9 mouse cellular contexts compared by ENCODE assay signal in genomic region chr9:33246932-33247331, GRCm38 (mm10).
DNase-seq lines count a peak whose midpoint lies in the region; ATAC-seq lines count a peak whose summit lies in the region.
"Had no signal": no experiment of that assay in that cellular context is flagged by ENCODE, and none has a peak within 500 bp of the region (broad histone marks: within the 10 kb centered on the region; RNA-seq: fewer than 3 reads in every experiment).

No protein-coding gene starts in this region.

- peak; percentile 13 for DNase-seq in liver
- no peak for DNase-seq in liver, embryonic 11.5 days (ENCODE audit: low spot score)
- peak; percentile 39 for DNase-seq in Muller cell, postnatal 12 days (ENCODE audit: inconsistent ontology term)
- peak; percentile 14 for DNase-seq in cerebellum, adult 11-12 months
- peak; percentile 5 to 50 for DNase-seq in frontal cortex, postnatal 14 days (ENCODE audit: low spot score in 2 of 2)
- peak; percentile 41 to 79 for DNase-seq in left cerebral cortex, postnatal 14 days (ENCODE audit: low spot score in 2 of 2)
- DNase-seq in retina, postnatal 7 days (ENCODE audit: low read depth, low spot score), result peak; percentile 37

- no peak overlapping the region for H3K27ac ChIP-seq in liver, embryonic 11.5 days (ENCODE audit: low read depth, low read length)
- H3K27ac ChIP-seq: heart, embryonic 13.5 days; neural tube, embryonic 12.5 days had no signal

- ATAC-seq in liver, embryonic 11.5 days (replicated peaks; ENCODE audit: low FRiP score), result no peak

- no peaks in the 10 kb centered on the region for H3K4me1 ChIP-seq in liver, embryonic 11.5 days (replicated peaks; ENCODE audit: control insufficient read depth, insufficient read depth, low read length)
- H3K4me1 ChIP-seq: heart, embryonic 13.5 days; neural tube, embryonic 12.5 days had no signal

- H3K9ac ChIP-seq in liver, embryonic 11.5 days (ENCODE audit: low read depth, low read length), result no peak overlapping the region
- H3K9ac ChIP-seq: heart, embryonic 13.5 days; neural tube, embryonic 12.5 days had no signal

- H3K4me3 ChIP-seq in liver, embryonic 11.5 days (ENCODE audit: low read depth, low read length), result no peak overlapping the region
- H3K4me3 ChIP-seq: heart, embryonic 13.5 days; neural tube, embryonic 12.5 days had no signal

- no peaks in the 10 kb centered on the region for H3K36me3 ChIP-seq in liver, embryonic 11.5 days (ENCODE audit: control insufficient read depth, insufficient read depth, low read length)
- H3K36me3 ChIP-seq: heart, embryonic 13.5 days; neural tube, embryonic 12.5 days had no signal

- no peaks in the 10 kb centered on the region for H3K9me3 ChIP-seq in liver, embryonic 11.5 days (ENCODE audit: control insufficient read depth, low read length)
- H3K9me3 ChIP-seq: neural tube, embryonic 12.5 days had no signal

- intact Hi-C loops in left cerebral cortex, postnatal 14 days (cut with DNase I), result loop anchor here (2.0 to 10.0 kb wide), 4 partner anchors 150 to 975 kb away; no protein-coding TSS in a partner anchor

- H3K4me2 ChIP-seq in liver, embryonic 11.5 days, result no peak overlapping the region
- H3K4me2 ChIP-seq: heart, embryonic 13.5 days; neural tube, embryonic 12.5 days had no signal

- WGBS in liver, embryonic 11.5 days, result 39% methylated on average over 2 of the region's 2 CpGs

- H3K27me3 ChIP-seq in liver, embryonic 11.5 days (replicated peaks; ENCODE audit: control insufficient read depth, insufficient read depth, low read length), result no peaks in the 10 kb centered on the region
- H3K27me3 ChIP-seq: heart, embryonic 13.5 days; neural tube, embryonic 12.5 days had no signal
